9 mouse cellular contexts compared by ENCODE assay signal in genomic region chr12:100480642-100481442, GRCm38 (mm10). TPM values are rescaled to one million over a fixed set of nuclear protein-coding genes. Genes with fewer than 3 reads are reported as not detected.
DNase-seq lines count a peak whose midpoint lies in the region; ATAC-seq and TF ChIP-seq lines count a peak whose summit lies in the region.
"Had no signal": no experiment of that assay in that cellular context is flagged by ENCODE, and none has a peak within 500 bp of the region (broad histone marks: within the 10 kb centered on the region; RNA-seq: fewer than 3 reads in every experiment).

No protein-coding gene starts in this region.

- peak; percentile 36; the same call in 1 of the 2 replicates for ATAC-seq in neural tube, embryonic 14.5 days (ENCODE audit: low read depth)

- H3K79me2 ChIP-seq in liver, adult 2 months (ENCODE audit: control insufficient read depth, insufficient read depth, low read length): no peaks in the 10 kb centered on the region; the same call in 1 of the 2 replicates

- peaks cover 1% of the 10 kb centered on the region; the same call in 1 of the 2 replicates for H3K4me1 ChIP-seq in liver, adult 2 months (ENCODE audit: control insufficient read depth, insufficient read depth, low read length)
- H3K4me1 ChIP-seq in neural tube, embryonic 14.5 days (ENCODE audit: control insufficient read depth, insufficient read depth, low read length): no peaks in the 10 kb centered on the region

- no peak for TF ChIP-seq POLR2A in liver, adult 2 months (IDR thresholded peaks at IDR 0.05; ENCODE audit: extremely low read depth, insufficient read depth, low read length)

- DNase-seq in cerebellum, adult 9-10 months: peak; percentile 39
- no peak for DNase-seq in cerebellum, postnatal 14 days
- peak; percentile 59 for DNase-seq in liver, adult 2 months (ENCODE audit: extremely low read depth, low read depth, low spot score)
- DNase-seq in liver: no peak
- peak; percentile 5 for DNase-seq in induced T-regulatory cell, adult 2 months (ENCODE audit: low read depth)
- no peak for DNase-seq in kidney, postnatal 4 days
- DNase-seq in ovary, postnatal 14 days (ENCODE audit: low spot score): no peak

- H3K9ac ChIP-seq in liver, adult 2 months (ENCODE audit: low read depth, low read length): no peak overlapping the region
- H3K9ac ChIP-seq in neural tube, embryonic 14.5 days (replicated peaks; ENCODE audit: low read depth, low read length): 0 out of 2 replicates have a peak overlapping the region, but pooled peaks have one; percentile 13

- no peak overlapping the region for H3K27ac ChIP-seq in liver, adult 2 months (replicated peaks; ENCODE audit: insufficient read depth, low read depth, low read length)
- no peak overlapping the region for H3K27ac ChIP-seq in neural tube, embryonic 14.5 days (ENCODE audit: low read depth, low read length)
- H3K27ac ChIP-seq: macrophage had no signal

- H3K9me3 ChIP-seq in neural tube, embryonic 14.5 days (ENCODE audit: control insufficient read depth, low read length): no peaks in the 10 kb centered on the region

- no peaks in the 10 kb centered on the region for H3K36me3 ChIP-seq in liver, adult 2 months (ENCODE audit: control insufficient read depth, insufficient read depth, low read length)
- peaks cover 4% of the 10 kb centered on the region; the same call in 1 of the 2 replicates for H3K36me3 ChIP-seq in neural tube, embryonic 14.5 days (ENCODE audit: control insufficient read depth, insufficient read depth, low read length)

- H3K4me2 ChIP-seq in neural tube, embryonic 14.5 days (ENCODE audit: low read depth, low read length): no peak overlapping the region

- 78% methylated on average over 15 of the region's 15 CpGs for WGBS in liver, adult 2 months
- WGBS in neural tube, embryonic 14.5 days: 91% methylated on average over 15 of the region's 15 CpGs

- H3K4me3 ChIP-seq in liver, adult 2 months (ENCODE audit: insufficient read depth, low read depth, low read length): no peak overlapping the region
- no peak overlapping the region for H3K4me3 ChIP-seq in neural tube, embryonic 14.5 days (ENCODE audit: low read depth, low read length)

- no peak for TF ChIP-seq CTCF in liver, adult 2 months (IDR thresholded peaks at IDR 0.05; ENCODE audit: low read depth, low read length)

- no peaks in the 10 kb centered on the region for H3K27me3 ChIP-seq in liver, adult 2 months (ENCODE audit: control insufficient read depth, insufficient read depth, low read length)
- H3K27me3 ChIP-seq in neural tube, embryonic 14.5 days (ENCODE audit: control insufficient read depth, insufficient read depth, low read length): no peaks in the 10 kb centered on the region

RNA-seq across cellular contexts. Expression of gene Ttc7b, which starts 39.8 kb away (rescaled TPM):
- total RNA-seq in liver, adult 2 months (2014; rRNA removed): 7.7 and 10.1 TPM in 2 replicates
- 10.7 and 10.9 TPM in 2 replicates for polyA plus RNA-seq in liver, adult 2 months (2012; rRNA removed)
- polyA plus RNA-seq in neural tube, embryonic 14.5 days (2014; fragmentation: Nextera tagmentation; extraction: Ambion mirVana): 12.5 and 14.0 TPM in 2 replicates

Comparison
In these comparisons a context has a peak if more than half of its experiments do, and no peak if none do; other contexts are left out.
1. DNase-seq: peak in cerebellum, adult 9-10 months (single experiment), liver, adult 2 months (single experiment) and induced T-regulatory cell, adult 2 months (single experiment); none in cerebellum, postnatal 14 days (0 of 2), liver (single experiment), kidney, postnatal 4 days (0 of 2) and ovary, postnatal 14 days (single experiment).